Mouse (Mus musculus) small intestine, adult 2 months (tissue): Measurements from ENCODE around the gene Fkbp2. TPM values are rescaled to one million over a fixed set of nuclear protein-coding genes. Genes with fewer than 3 reads are reported as not detected.
A peak's percentile ranks its signal among the peaks of the same experiment; 100 is the strongest.

Source experiments
- H3K27ac ChIP-seq: fragments of 200-500 bp; 2 replicates; pipeline ENCODE4 v1.5.1; 2012; ENCODE audit warnings: low read depth, low read length, control low read depth, inconsistent platforms; ENCODE audit not compliant: insufficient read depth
- H3K27me3 ChIP-seq: fragments of 200-500 bp; 2 replicates; pipeline ENCODE4 v1.6.1; 2012; ENCODE audit warnings: mild to moderate bottlenecking, moderate library complexity, low read length, inconsistent platforms; ENCODE audit not compliant: control insufficient read depth, insufficient read depth
- H3K36me3 ChIP-seq: fragments of 200-500 bp; 2 replicates; pipeline ENCODE4 v1.6.1; 2012; ENCODE audit warnings: mild to moderate bottlenecking, low read length, control low read depth, inconsistent platforms; ENCODE audit not compliant: control insufficient read depth, insufficient read depth
- H3K4me1 ChIP-seq: fragments of 200-500 bp; 2 replicates; pipeline ENCODE4 v1.6.1; 2012; ENCODE audit warnings: low read length, inconsistent platforms, mixed read lengths; ENCODE audit not compliant: control insufficient read depth, insufficient read depth, insufficient read length
- H3K4me3 ChIP-seq: fragments of 200-500 bp; 2 replicates; pipeline ENCODE4 v1.5.1; 2012; ENCODE audit warnings: low read depth, mild to moderate bottlenecking, control low read depth, inconsistent platforms, low read length, moderate library complexity
- CTCF ChIP-seq: fragments of 200-500 bp; IDR thresholded peaks from 2 replicates; pipeline ENCODE4 v1.5.1; 2012; ENCODE audit warnings: low read depth, mild to moderate bottlenecking, control low read depth, inconsistent platforms, low read length, moderate library complexity, mixed read lengths; ENCODE audit not compliant: insufficient replicate concordance, insufficient read length; ENCODE audit errors: extremely low read depth
- POLR2A ChIP-seq: fragments of 200-500 bp; IDR thresholded peaks from 2 replicates; pipeline ENCODE4 v1.6.1; 2012; ENCODE audit warnings: low read depth, mild to moderate bottlenecking, control low read depth, inconsistent platforms, low read length, moderate library complexity
- WGBS: fragments of 180-500 bp; shearing (Covaris S2); methylation state at CpG from one replicate; pipeline ENCODE4 v1.1.7; 2018; 5-methylcytosine and 5-hydroxymethylcytosine counted together
- polyA plus RNA-seq: library from polyadenylated mRNA; depleted of rRNA; stranded (reverse); fragments of >200 nt; gene quantifications from 2 replicates; pipeline ENCODE4 v1.2.3, GENCODE M21; 2012

The Fkbp2 gene
- polyA plus RNA-seq, 1 experiment: 47.9 TPM

GRCm38 (mm10) chr19:6942764-6943163, 37.5 kb downstream of the Fkbp2 start:
- peak overlapping the region; percentile 86 for H3K4me3 ChIP-seq
- no peak for TF ChIP-seq CTCF
- no peak; the same call in 1 of the 2 replicates for TF ChIP-seq POLR2A

GRCm38 (mm10) chr19:6942249-6942691, 38.0 kb downstream of the Fkbp2 start, which contains the start of gene Gpr137:
Gpr137 (minus strand) TSS chr19:6942480.
- no peaks in the 10 kb centered on the region for H3K27me3 ChIP-seq
- under 1% methylated on average over 27 of the region's 27 CpGs for WGBS
- H3K36me3 ChIP-seq: no peaks in the 10 kb centered on the region
- no peak; the same call in 1 of the 2 replicates for TF ChIP-seq CTCF
- TF ChIP-seq POLR2A: peak; percentile 86
- peak within 1 kb of the TSS; percentile 98 for H3K27ac ChIP-seq
- peaks cover 14% of the 10 kb centered on the region for H3K4me1 ChIP-seq
- H3K4me3 ChIP-seq: peak within 1 kb of the TSS; percentile 86

More at GRCm38 (mm10) chr19:6942764-6943163, 37.5 kb downstream of the Fkbp2 start:
- no peaks in the 10 kb centered on the region for H3K27me3 ChIP-seq
- 32% methylated on average over 5 of the region's 5 CpGs for WGBS
- peaks cover 14% of the 10 kb centered on the region for H3K4me1 ChIP-seq
- H3K36me3 ChIP-seq: no peaks in the 10 kb centered on the region
- H3K27ac ChIP-seq: peak overlapping the region; percentile 82

DNA sequence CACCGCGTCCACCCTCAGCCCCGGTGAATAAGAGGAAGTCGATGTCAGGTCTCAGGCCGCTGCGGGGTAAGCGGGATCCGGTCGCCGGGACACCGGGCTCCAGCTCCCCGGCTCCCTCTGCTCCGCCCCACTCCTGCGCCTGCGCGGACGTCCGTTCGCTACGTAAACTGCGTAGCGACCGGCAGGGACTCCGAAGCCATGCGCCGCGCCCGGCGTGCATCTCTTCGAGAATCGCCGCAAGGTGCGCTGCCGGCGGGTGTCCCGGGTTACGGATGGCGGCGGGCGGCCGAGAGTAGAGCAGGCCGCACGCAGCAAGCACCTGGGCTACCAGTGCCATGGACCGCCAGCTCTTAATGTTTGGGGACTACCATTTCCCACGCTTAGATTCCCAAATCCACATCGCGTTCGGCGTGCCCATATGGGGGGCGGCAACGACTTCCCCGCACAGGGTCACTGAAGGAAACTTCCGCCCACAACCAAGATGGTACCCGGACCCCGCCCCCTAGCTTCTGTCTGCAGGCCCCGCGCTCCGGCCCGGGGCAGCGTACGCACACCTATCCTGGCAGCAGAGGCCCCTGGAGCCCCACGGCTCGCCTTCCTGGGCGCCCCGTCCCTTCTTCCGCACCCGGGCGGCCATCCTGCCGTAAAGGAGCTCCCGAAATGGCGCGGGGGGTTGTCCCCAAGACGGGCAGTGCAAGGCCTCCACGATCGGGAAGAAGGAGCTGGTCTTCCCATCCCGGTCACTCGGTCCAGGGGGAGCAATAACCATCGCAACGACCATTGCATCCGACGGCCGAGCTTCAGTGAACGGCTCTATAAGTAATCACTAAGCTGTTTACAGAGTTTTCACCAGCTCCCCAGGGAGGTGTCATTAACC, 38.7 kb downstream of the Fkbp2 start, which contains the start of gene Bad:
Gene Bad, plus strand, starts transcription at position 490 of the 877 bp plus-strand sequence.
- Histone ChIP-seq H3K4me1 (peaks cover 10% of the 10 kb centered on the region), H3K27ac (peak within 1 kb of the TSS; percentile 98), H3K27me3 (no peaks in the 10 kb centered on the region), H3K36me3 (no peaks in the 10 kb centered on the region), H3K4me3 (peak within 1 kb of the TSS; percentile 86)
- under 1% methylated on average over 83 of the region's 83 CpGs for WGBS
- TF ChIP-seq CTCF (no peak), POLR2A (peak; percentile 55; the same call in 1 of the 2 replicates)

DNA sequence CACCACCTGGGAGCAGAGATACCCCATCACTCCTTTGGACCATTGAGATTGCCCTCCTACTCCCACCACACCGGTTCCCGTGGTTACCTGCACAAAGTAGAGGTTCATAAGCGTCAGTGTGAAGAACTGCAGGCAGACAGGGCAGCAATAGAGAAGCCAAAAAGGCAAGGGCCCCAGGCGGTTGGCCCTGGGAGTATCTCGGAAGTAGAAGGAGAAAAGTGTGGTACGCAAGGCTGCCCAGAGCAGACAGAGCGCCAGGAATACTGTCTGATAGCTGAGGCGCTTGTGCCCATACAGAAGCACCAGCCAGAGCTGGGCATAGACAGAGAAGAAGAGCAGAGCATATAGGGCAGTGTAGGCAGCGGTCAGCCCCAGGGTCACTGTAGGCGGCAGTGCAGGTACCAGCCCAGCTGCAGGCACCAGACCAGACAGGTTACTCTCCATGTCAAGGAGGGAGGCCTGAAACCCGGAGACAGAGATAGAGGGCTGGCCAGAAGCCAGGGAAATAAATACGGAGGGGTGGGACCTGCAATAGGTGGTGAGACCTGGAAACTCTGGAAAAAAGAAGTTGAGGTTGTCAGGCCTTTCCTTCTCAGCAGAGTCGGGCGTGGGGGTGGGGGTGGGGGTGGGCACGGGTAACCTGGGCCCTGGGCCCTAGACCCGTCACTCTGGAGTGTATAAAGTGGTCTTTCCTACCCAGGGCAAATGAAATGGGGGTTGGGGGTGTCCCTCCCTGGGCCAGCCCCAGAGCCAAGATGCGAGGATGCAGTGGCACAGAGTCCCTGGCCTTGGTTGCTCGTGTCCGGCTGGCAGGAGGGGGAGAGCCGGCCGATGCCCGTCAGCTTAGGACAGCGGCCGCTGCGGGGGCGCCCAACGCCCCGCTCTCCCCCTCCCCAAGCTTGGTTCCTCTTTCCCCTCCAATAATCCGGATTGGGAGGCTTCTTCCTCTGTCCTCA, 39.6 kb downstream of the Fkbp2 start:
- TF ChIP-seq POLR2A (no peak), CTCF (no peak)
- H3K27ac ChIP-seq: peak overlapping the region; percentile 24; the same call in 1 of the 2 replicates

GRCm38 (mm10) chr19:6939106-6940002, 40.9 kb downstream of the Fkbp2 start:
- 92% methylated on average over 20 of the region's 20 CpGs for WGBS
- Histone ChIP-seq H3K27ac (no peak overlapping the region), H3K4me3 (no peak overlapping the region), H3K4me1 (peaks cover 10% of the 10 kb centered on the region), H3K27me3 (peaks cover 7% of the 10 kb centered on the region; the same call in 1 of the 2 replicates), H3K36me3 (no peaks in the 10 kb centered on the region)
- no peak for TF ChIP-seq CTCF
- no peak for TF ChIP-seq POLR2A

More for the DNA sequence above, 39.6 kb downstream of the Fkbp2 start:
- peaks cover 10% of the 10 kb centered on the region for H3K4me1 ChIP-seq
- no peaks in the 10 kb centered on the region for H3K27me3 ChIP-seq
- no peaks in the 10 kb centered on the region for H3K36me3 ChIP-seq
- H3K4me3 ChIP-seq: peak overlapping the region; percentile 86
- WGBS: 20% methylated on average over 29 of the region's 29 CpGs
